Mouse (Mus musculus): ENCODE results near the gene Tex29.
A peak's percentile ranks its signal among the peaks of the same experiment; 100 is the strongest.

The Tex29 gene

DNA sequence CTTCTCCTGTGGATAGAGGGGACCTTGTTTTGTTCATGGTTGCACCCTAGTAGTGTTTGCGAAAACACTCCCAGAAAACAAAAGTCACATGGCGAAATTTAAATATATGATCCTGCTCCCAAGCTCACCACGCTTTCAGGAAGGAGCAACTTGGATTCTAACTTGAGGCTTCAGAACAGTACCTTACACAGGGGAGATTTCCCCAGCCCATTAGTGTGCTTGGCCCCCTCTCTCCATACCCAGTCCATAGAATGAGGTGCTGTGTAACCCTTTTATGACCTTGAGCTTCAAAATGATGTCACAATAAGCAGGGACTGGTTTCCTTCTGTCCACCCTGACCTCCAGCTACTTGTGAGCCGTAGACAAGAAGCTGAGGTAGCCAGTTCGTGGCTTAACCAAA, at the start of gene Tex29:
Gene Tex29 (plus strand): TSS at position 301 of the 400 bp plus-strand sequence.
- no peak for DNase-seq (ENCODE audit: low read depth, low spot score)

- DNase-seq (ENCODE audit: low read depth, low spot score): no peak
Measured at GRCm38 (mm10) chr8:11794956-11795355, 45.3 kb upstream of the Tex29 start.

DNA sequence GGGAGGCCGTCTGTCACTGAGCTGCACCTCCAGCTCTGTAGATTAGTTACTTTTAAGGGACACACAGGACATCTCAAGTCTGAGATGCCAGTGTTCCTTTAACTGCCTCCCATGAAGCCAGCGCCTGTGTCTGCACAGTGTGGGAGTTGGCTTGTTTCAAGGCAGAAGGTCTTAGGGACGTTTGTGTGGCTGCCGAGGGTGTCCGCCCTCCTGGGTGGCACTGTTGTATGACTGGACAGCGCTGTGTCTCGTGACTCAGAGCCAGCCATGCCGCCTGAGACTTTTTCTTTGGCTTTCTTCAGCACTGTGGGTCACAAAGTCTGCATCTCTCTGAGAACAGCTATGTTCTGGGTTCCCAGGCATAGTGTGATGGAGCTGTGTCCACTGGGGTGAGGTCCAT, 43.1 kb upstream of the Tex29 start:
- DNase-seq (ENCODE audit: low read depth, low spot score): no peak

DNA sequence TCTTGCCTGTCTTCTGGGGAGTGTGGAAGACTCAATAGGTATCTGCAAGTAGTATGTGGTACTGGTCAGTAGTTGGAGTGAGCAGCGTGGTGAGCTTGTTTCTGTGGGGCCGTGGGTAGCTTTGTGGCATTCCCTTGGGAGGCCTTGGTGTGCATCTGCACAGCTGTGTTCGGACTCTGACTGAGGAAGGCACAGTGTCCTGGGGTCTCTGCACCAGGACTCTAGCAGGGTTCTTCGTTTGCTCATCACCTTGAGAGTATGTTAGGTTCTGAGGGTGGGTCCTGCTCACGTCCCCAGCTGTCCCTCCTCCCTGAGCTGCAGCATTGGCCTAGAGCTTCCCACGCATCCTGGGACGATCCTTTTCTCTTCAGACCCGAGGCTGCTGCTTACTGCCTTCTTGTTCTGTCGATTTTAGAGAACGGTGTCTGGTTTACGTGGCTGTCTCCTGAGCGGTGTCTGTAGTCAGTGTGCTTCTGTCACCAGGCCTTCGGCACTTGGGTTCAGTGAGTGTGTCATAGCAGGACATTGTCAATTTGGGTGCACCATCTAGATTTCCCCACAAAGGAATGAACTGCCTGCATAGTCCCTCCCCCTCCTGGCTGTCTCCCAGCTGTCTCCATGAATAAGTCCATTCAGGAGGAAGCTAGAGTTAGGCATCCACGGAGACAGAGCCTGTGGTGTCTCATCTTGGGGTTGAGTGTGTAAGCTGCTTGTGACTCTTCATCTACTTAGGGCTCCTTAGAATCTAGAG, 42.4 kb upstream of the Tex29 start:
- no peak for DNase-seq (ENCODE audit: low read depth, low spot score)

- no peak for DNase-seq (ENCODE audit: low read depth, low spot score)
Measured at GRCm38 (mm10) chr8:11798480-11798867, 41.8 kb upstream of the Tex29 start.

- DNase-seq (ENCODE audit: low read depth, low spot score): no peak
Measured at GRCm38 (mm10) chr8:11799098-11799497, 41.2 kb upstream of the Tex29 start.

DNA sequence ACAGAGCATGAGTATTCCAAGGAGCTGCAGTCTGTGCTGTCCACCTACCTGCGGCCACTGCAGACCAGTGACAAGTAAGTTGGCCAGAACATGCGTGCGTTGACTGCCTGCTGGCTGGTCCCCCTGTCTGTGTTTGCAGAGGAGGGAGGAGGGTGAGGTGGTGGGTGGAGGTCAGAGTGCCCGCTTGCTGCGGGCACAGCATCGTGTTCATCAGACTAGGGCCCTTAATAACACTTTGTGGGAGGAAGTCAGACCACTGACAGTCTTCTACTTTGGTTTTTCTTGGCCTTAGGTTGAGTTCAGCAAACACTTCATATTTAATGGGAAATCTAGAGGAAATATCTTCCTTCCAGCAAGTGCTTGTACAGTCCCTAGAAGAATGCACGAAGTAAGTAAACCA, 39.8 kb upstream of the Tex29 start:
- no peak for DNase-seq (ENCODE audit: low read depth, low spot score)

- no peak for DNase-seq (ENCODE audit: low read depth, low spot score)
Measured at GRCm38 (mm10) chr8:11801571-11801970, 38.7 kb upstream of the Tex29 start.

DNA sequence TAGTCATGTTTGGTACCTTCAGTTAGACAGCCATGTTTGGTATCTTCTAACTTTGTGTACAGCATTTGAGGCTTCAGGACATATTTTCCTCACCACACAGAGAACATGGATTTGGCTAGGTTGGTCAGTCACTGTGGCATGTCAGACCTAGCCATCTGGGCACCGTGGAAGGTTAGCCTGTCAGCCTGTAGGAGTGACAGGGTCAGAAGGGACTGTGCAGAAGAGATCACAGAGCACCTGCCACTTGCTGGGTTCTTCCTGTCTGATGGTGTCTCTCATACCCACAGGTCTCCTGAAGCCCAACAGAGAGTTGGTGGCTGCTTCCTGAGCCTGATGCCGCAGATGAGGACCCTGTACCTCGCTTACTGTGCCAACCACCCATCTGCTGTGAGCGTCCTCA, 35.4 kb upstream of the Tex29 start:
- DNase-seq (ENCODE audit: low read depth, low spot score): no peak

DNA sequence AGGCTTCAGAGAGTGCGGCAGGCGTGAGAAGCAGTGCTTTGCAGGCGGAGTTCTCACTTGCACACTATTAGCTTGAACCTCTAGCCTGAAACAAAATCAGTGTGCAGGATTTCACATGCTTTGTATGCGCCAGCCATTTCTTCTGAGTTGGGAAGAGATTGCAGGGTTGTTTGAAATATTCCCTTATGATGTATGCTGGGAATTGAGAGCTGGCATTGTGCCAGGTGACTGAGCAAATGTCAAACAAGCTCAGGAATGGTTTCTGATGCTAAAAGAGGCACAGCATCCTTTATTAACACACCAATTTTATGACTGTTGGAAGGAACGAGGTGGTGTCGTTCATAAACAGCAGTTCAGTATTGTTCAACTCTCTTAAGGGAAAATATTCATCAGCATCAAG, 34.0 kb upstream of the Tex29 start:
- DNase-seq (ENCODE audit: low read depth, low spot score): no peak

GRCm38 (mm10) chr8:11807361-11807760, 32.9 kb upstream of the Tex29 start:
- no peak for DNase-seq (ENCODE audit: low read depth, low spot score)

- no peak for DNase-seq (ENCODE audit: low read depth, low spot score)
Measured at GRCm38 (mm10) chr8:11808047-11808446, 32.2 kb upstream of the Tex29 start.

- no peak for DNase-seq (ENCODE audit: low read depth, low spot score)
Measured at GRCm38 (mm10) chr8:11810426-11810825, 29.8 kb upstream of the Tex29 start.

- DNase-seq (ENCODE audit: low read depth, low spot score): no peak
Measured at GRCm38 (mm10) chr8:11813801-11814200, 26.5 kb upstream of the Tex29 start.

DNA sequence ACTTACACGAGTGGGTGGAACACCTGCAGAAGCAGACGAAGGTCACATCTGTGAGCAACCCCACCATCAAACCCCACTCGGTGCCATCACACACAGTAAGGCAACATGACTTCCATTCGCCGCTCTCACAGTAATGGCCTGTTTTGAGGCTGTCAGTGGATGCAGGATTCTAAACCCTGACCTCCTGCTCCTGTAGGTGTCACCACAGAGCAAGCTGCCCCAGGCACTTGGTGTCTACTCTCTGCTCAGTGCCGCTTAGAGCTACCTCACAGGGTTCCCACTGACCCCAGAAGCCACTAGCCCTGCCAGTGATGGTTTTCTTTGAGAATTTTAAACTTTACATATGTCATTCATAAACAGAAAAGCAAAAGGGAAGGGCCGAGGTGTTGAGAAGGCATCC, 25.1 kb upstream of the Tex29 start:
- peak; percentile 48 for DNase-seq (ENCODE audit: low read depth, low spot score)

DNA sequence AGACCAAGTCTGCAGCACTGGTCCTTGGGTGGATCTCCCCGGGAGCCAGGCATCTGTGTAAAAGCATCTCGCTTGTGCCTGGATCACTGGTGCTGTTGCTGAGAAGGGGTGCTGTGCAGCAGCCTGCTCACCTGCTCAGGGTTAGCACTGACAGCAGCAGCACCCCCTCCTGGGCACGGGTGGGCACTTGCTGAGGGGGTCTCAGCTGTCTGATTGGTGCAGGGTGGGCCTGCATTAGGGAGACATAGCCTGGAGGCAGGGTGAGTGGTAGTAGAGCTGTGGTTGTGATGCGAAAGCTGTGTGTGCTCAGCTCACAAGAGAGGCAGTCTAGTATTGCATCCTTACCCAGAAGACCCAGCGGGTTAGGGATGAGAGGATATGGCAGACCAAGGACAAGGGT, 20.1 kb upstream of the Tex29 start:
- DNase-seq (ENCODE audit: low read depth, low spot score): no peak

DNA sequence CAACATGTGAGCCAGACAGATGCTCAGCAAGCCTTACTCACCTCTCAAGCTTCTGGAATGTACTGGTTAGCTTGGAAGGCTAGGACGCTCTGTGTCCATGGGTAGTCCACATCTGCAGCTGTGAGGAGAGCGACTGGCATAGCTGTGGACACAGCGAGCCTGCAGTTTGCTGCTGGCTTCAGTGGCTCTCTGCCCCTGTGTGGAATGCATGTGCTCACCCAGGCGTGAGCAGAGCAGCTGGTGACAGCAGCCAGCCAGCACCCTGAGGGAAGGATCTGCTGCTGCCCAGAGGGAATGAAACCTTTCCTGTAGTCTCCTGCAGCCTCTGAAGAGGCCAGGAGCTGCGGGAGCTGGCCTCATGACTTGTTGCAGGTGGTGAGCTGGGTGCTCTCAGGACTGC, 19.7 kb upstream of the Tex29 start:
- no peak for DNase-seq (ENCODE audit: low read depth, low spot score)

- no peak for DNase-seq (ENCODE audit: low read depth, low spot score)
Measured at GRCm38 (mm10) chr8:11821451-11822206, 18.6 kb upstream of the Tex29 start.

DNA sequence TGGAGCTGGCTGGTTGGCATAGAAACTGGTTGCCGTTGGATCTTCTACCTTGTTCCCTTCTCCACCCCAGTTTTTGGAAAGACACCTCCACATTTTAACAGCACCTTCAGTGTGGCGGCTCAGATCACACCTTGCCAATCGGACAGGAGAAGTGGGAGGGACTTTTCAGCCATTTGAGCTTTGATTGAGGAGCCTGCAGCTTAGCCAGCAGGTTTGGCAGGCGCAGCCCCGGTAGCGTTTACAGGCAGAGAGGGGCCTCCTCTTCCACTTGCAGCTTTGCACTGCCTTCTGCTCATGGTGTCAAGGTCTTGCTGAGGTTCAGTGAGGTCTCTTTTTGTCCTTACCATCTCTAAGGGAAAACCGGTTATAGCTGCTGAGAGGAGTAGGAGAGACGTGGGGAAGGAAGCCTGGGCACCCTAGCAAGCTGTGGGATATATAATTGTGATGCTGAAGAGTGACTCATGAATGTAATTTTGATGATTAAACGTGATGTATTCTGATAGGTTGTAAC, 17.7 kb upstream of the Tex29 start:
- DNase-seq (ENCODE audit: low read depth, low spot score): no peak

- no peak for DNase-seq (ENCODE audit: low read depth, low spot score)
Measured at GRCm38 (mm10) chr8:11825756-11826155, 14.5 kb upstream of the Tex29 start.

- DNase-seq (ENCODE audit: low read depth, low spot score): no peak
Measured at GRCm38 (mm10) chr8:11827312-11827711, 13.0 kb upstream of the Tex29 start.

DNA sequence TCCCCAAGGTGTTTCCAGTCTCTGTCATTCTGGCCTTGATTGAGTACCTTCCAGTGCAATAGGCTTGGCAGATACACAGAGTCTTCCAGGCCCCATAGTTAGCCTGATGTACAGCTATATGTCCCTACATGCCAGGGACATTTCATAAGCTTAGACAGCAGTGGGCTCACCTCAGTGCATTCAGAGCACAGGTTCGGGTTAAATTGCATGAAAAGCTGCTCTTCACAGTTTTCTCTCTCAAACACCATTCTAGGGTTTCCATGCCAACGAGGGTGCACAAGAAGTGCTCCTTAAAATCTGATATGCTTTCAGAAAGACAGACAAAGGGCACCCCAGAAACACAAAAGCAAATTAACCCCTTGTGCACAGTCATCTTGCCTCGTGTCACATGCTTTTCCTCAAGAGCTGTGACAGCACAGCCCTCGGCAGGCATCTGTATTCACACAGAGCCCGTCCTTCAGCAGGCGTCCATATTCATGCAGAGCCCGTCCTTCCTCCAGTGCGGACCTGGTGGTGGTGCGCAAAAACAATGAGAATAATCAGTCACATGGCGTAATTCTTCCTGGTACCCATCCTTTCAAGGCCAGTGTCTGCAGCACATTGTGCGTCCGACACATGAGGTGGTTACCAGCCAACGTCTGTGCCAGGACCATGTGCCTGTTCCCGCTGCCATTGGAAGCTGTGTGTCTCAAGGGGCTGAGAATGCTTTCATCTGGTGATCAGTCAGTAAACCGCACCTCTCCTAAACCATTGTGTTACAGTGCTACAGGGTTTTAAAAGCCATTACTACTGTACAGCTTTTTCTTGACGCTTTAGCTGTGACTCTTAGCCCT, 9.8 kb upstream of the Tex29 start:
- DNase-seq (ENCODE audit: low read depth, low spot score): no peak

Measured in ES-CJ7 (cell line).